Mouse (Mus musculus) midbrain, embryonic 11.5 days (tissue): ENCODE results near the gene Pabpc1l. TPM values are rescaled to one million over a fixed set of nuclear protein-coding genes. Genes with fewer than 3 reads are reported as not detected.
"Not testable (repeated sequence)": the region's sequence is repeated elsewhere in the genome, so short reads cannot be mapped to it uniquely, and the experiment has no call there.

Experiments
- ATAC-seq: fragments of 200-750 bp; cut with Nextera tagmentation; 2 replicates; pipeline ENCODE4 v1.8.0; 2017; ENCODE audit warnings: moderate TSS enrichment, moderate library complexity; ENCODE audit not compliant: low FRiP score
- DNase-seq: peaks from one replicate; pipeline ENCODE4 v3.0.0; 2015; ENCODE audit warnings: low spot score; ENCODE audit errors: missing footprints
- H3K27ac ChIP-seq: fragments of 300-500 bp; sonication (generic); 2 replicates; pipeline ENCODE4 v1.5.1; 2014; ENCODE audit warnings: low read depth, low read length
- H3K27me3 ChIP-seq: fragments of 300-500 bp; sonication (generic); 2 replicates; pipeline ENCODE4 v1.6.1; 2014; ENCODE audit warnings: mild to moderate bottlenecking, low read length, moderate library complexity, mixed read lengths; ENCODE audit not compliant: control insufficient read depth, insufficient read depth
- H3K36me3 ChIP-seq: fragments of 300-500 bp; sonication (generic); 2 replicates; pipeline ENCODE4 v1.6.1; 2014; ENCODE audit warnings: mild to moderate bottlenecking, low read length, moderate library complexity, mixed read lengths; ENCODE audit not compliant: control insufficient read depth, insufficient read depth
- H3K4me1 ChIP-seq: fragments of 300-500 bp; sonication (generic); 2 replicates; pipeline ENCODE4 v1.6.1; 2014; ENCODE audit warnings: low read length; ENCODE audit not compliant: control insufficient read depth, insufficient read depth
- H3K4me2 ChIP-seq: fragments of 300-500 bp; sonication (generic); 2 replicates; pipeline ENCODE4 v1.6.1; 2014; ENCODE audit warnings: mild to moderate bottlenecking, moderate library complexity
- H3K4me3 ChIP-seq: fragments of 300-500 bp; sonication (generic); 2 replicates; pipeline ENCODE4 v1.5.1; 2014; ENCODE audit warnings: low read depth, low read length
- H3K9ac ChIP-seq: fragments of 300-500 bp; sonication (generic); 2 replicates; pipeline ENCODE4 v1.6.1; 2014; ENCODE audit warnings: low read length
- H3K9me3 ChIP-seq: fragments of 300-500 bp; sonication (generic); 2 replicates; pipeline ENCODE4 v1.6.1; 2016; ENCODE audit warnings: low read length; ENCODE audit not compliant: control insufficient read depth
- WGBS: fragments of 180-500 bp; shearing (Covaris S2); extraction: QIAGEN DNeasy Blood & Tissue Kit; methylation state at CpG from one replicate; pipeline ENCODE4 v1.1.7; 2014; 5-methylcytosine and 5-hydroxymethylcytosine counted together
- polyA plus RNA-seq: library from polyadenylated mRNA; unstranded; fragments of >200 nt; fragmentation: Nextera tagmentation; extraction: Ambion mirVana; gene quantifications from 2 replicates; pipeline ENCODE4 v1.2.1, GENCODE M21; 2014

The Pabpc1l gene
- polyA plus RNA-seq, 1 experiment from 2014 or later: 0.51 TPM

DNA sequence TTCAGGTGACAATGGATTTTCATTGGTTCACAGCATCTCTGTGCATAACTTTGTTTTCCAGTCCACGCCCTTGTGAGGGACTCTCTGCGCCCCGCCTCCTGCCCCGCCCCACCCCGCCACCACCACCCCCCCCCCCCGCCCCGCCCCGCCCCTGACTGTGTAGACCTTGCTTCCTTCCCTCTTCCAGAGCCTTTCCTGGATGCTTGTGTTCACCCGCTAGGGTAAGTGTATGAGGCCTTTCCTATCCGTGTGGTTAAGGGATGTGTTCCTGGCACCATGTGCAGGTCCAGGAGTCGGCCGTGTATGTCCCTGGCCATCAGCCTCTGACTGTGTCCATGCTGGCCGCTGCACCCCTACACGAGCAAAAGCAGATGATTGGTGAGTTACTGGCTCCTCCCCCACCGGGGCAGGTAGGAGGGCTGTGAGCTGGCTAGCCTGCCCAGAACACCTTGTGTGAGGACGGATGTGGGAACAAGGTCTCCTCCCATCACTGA lies 22.0 kb downstream of the Pabpc1l start:
- H3K4me2 ChIP-seq: peak overlapping the region; percentile 34; the same call in 1 of the 2 replicates
- peak overlapping the region; percentile 15; the same call in 1 of the 2 replicates for H3K4me3 ChIP-seq
- no peaks in the 10 kb centered on the region for H3K27me3 ChIP-seq
- H3K9me3 ChIP-seq: no peaks in the 10 kb centered on the region
- WGBS: 4% methylated on average over 13 of the region's 16 CpGs
- H3K27ac ChIP-seq: no peak overlapping the region
- no peak for DNase-seq
- H3K36me3 ChIP-seq: 0 out of 2 replicates have a peak, but pooled peaks cover 2% of the 10 kb centered on the region
- peak overlapping the region; percentile 36; the same call in 1 of the 2 replicates for H3K9ac ChIP-seq
- peak; percentile 65; the same call in 1 of the 2 replicates for ATAC-seq
- no peaks in the 10 kb centered on the region for H3K4me1 ChIP-seq

DNA sequence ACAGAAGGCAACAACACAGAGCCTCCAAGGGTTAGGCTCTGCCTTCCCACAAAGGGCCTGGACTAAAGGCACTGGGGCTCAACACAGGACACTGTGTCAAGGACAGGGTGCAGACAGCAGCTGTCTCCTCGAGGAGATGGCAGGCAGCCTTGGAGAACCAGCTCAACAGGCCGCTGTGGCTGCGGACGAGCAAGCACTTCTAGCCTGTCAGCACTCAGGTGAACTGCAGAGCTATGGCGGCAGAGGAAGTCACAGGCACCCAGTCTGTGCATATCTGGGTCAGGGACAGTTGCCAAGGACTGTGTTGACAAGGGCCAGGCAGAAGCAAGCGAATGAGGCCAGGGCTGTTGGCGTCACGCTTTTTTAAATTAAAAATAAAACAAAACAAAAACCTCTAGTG lies 28.5 kb downstream of the Pabpc1l start:
- no peak overlapping the region for H3K27ac ChIP-seq
- H3K36me3 ChIP-seq: peaks cover 24% of the 10 kb centered on the region
- no peak for ATAC-seq
- no peaks in the 10 kb centered on the region for H3K27me3 ChIP-seq
- H3K9ac ChIP-seq: no peak overlapping the region
- no peak overlapping the region for H3K4me2 ChIP-seq
- H3K9me3 ChIP-seq: no peaks in the 10 kb centered on the region
- no peak for DNase-seq
- no peaks in the 10 kb centered on the region for H3K4me1 ChIP-seq
- H3K4me3 ChIP-seq: no peak overlapping the region
- whole genome bisulfite sequencing: 93% methylated on average over 8 of the region's 8 CpGs

DNA sequence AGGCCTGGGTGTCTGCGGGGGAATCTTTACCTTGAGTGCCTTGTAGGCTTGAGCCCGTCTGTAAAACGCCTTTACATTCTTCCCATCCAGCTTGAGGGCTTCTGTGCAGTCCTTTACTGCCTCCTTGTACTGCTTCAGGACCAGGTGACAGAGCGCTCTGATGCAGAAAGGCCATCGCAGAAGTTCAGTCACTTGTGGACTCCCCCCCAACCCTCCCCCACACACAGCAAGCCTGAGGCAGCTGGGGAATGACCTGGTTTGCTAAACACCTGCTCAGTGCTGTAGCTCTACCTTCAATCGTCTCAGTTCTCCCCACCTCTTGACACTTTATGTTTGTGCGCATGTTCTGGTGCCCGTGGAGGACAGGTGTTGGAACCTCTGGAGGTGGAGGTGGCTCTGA lies 29.4 kb downstream of the Pabpc1l start:
- Histone ChIP-seq H3K27ac (no peak overlapping the region), H3K9ac (no peak overlapping the region), H3K4me2 (no peak overlapping the region), H3K4me3 (no peak overlapping the region), H3K4me1 (no peaks in the 10 kb centered on the region), H3K36me3 (peaks cover 28% of the 10 kb centered on the region), H3K9me3 (no peaks in the 10 kb centered on the region), H3K27me3 (no peaks in the 10 kb centered on the region)
- 94% methylated on average over 8 of the region's 8 CpGs for WGBS
- ATAC-seq: no peak
- no peak for DNase-seq

DNA sequence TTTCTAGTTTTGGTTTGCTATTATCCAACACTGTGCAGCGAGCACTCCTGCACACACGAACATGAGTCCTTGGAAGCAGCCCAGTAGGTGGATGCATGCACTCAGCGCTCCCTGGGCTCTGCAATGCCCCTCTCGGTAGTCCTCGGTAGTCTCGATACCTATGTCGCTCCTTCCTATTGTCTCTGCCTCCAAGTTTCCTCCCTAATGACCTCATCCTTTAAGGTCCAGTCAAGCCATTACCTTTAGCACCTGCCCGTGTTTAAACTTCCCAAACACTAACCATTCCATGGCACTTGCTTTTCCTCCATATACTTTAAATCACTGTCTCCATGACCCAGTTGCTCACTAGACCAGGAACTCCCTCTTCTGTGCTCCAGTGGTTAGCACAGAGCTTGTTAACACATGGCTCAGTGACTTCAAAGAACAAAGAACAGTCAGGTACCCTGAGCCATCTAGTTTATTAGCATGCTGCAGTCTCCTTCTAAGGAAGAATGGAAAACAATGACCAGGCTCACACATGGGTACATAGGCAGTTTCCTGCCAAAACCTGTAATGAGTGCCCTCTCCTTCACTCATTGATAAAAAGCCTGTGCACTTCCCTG lies 34.5 kb downstream of the Pabpc1l start:
- Histone ChIP-seq H3K27ac (no peak overlapping the region), H3K4me2 (no peak overlapping the region), H3K27me3 (no peaks in the 10 kb centered on the region), H3K4me3 (no peak overlapping the region), H3K9ac (no peak overlapping the region), H3K4me1 (no peaks in the 10 kb centered on the region), H3K36me3 (peaks cover 31% of the 10 kb centered on the region), H3K9me3 (no peaks in the 10 kb centered on the region)
- ATAC-seq: no peak
- DNase-seq: no peak
- 89% methylated on average over 8 of the region's 8 CpGs for WGBS

DNA sequence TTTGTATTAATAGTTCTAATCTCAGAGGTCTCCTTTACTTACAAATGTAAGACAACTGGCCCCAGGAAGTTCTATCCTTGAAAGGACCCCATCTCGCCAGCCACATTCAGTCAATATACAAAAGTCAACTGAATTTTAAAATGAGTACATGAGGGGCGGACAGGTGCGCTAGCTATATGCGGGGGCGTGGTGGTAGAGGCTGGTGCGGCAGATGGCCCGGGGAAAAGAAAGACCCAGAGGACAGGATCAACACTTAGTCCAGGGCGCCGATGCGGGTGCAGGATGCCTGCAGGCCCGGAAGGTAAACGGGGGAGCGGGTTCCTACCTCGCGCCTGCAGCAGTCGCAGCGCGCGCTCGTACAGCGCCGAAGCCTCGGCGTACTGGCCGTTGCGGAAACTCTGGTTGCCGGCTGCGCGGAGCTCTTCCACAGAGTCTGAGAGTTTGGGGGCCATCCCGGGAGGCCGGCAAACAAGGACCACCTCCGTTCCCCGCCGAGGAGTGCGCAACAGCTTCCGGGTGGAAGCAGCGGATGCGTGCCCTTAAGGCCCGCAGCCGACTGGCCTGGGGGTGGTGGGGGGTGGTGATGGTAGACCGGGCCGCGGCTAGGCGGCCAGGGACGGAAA lies 45.0 kb downstream of the Pabpc1l start, which contains the start of gene Stk4:
Gene Stk4 (plus strand): TSS at position 181 of the 623 bp plus-strand sequence.
- Histone ChIP-seq H3K9ac (peak within 1 kb of the TSS; percentile 82), H3K9me3 (no peaks in the 10 kb centered on the region), H3K4me2 (peak within 1 kb of the TSS; percentile 83), H3K27ac (peak within 1 kb of the TSS; percentile 45; the same call in 1 of the 2 replicates), H3K27me3 (no peaks in the 10 kb centered on the region), H3K4me1 (peaks cover 17% of the 10 kb centered on the region), H3K36me3 (no peaks in the 10 kb centered on the region), H3K4me3 (peak within 1 kb of the TSS; percentile 93)
- peak; percentile 85 for DNase-seq
- no peak; the same call in 1 of the 2 replicates for ATAC-seq
- under 1% methylated on average over 44 of the region's 45 CpGs for whole genome bisulfite sequencing

DNA sequence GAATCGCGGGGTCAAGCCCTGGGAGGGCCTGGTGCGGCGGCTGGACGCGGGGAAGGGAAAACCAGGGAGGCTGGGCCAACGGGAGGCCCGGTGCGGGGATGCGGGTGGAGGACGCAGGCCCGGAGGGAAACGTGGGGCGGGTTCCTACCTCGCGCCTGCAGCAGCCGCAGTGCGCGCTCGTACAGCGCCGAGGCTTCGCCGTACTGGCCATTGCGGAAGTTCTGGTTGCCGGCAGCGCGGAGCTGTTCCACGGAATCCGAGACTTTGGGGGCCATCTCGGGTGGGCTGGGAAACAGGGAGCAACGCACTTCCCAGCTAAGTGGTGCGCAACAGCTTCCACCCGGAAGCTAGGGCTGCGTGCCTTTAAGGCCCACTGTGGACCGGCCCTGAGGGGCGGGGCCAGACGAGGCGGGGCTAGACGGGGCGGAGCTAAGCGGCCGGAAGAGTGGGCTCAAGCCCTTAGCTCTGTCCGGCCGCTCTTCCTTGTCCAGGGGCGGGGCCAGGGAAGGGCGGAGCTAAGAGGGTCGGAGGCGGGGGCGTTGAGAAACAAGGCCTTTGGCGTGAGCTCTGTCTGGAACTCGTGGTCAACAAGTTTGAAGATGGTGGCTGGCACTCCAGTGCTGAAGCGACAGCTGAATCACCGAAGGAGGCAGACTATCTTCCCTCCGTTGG lies 45.7 kb downstream of the Pabpc1l start, which contains the start of gene Tomm34:
Gene Tomm34 (minus strand): TSS at position 405 of the 672 bp plus-strand sequence.
- Histone ChIP-seq H3K4me1 (peaks cover 20% of the 10 kb centered on the region), H3K9me3 (no peaks in the 10 kb centered on the region), H3K27me3 (no peaks in the 10 kb centered on the region), H3K4me3 (peak within 1 kb of the TSS; percentile 93), H3K4me2 (peak within 1 kb of the TSS; percentile 83), H3K36me3 (no peaks in the 10 kb centered on the region), H3K9ac (peak within 1 kb of the TSS; percentile 82), H3K27ac (peak within 1 kb of the TSS; percentile 45; the same call in 1 of the 2 replicates)
- 1% methylated on average over 54 of the region's 55 CpGs for WGBS
- peak; percentile 100 for DNase-seq
- ATAC-seq: peak; percentile 97

DNA sequence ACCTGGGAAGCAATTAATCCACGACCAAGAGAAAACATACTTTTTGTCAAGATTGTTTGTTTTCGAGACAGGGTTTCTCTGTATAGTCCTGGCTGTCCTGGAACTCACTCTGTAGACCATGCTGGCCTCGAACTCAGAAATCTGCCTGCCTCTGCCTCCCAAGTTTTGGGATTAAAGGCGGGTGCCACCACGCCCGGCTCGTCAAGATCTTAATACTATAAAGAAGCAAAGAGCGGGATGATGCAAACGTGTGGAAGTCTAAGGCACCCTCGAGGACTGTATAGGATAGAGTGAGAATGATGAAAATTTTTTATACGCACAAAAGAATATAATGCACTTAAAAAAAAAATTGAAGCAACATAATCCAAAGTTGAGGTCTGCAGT lies 46.2 kb downstream of the Pabpc1l start:
- H3K27ac ChIP-seq, H3K9ac ChIP-seq, DNase-seq, H3K27me3 ChIP-seq, ATAC-seq, H3K36me3 ChIP-seq, H3K9me3 ChIP-seq: not testable (repeated sequence)
- H3K4me3 ChIP-seq: peak overlapping the region; percentile 93
- H3K4me2 ChIP-seq: peak overlapping the region; percentile 83; the same call in 1 of the 2 replicates
- H3K4me1 ChIP-seq: peaks cover 20% of the 10 kb centered on the region
- 76% methylated on average over 11 of the region's 11 CpGs for WGBS

DNA sequence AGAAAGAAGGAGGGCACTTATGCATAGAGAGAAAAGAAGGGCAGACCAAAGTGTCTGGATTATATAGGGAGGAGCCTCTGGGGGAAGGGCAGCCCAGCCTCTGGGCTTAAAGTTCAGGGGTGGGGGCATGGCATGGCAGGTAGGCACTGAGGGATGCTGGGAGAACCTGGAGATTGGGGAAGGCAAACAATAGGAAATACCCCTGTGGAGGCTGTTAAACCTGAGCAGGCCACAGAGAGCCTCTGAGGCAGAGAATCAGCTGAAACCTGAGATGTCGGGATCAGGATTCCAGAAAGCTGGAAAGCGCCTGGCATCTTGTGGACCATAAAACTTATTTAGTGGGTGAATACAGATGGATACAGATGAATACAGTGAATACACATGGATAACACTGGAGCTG lies 46.9 kb downstream of the Pabpc1l start:
- Histone ChIP-seq H3K4me3 (no peak overlapping the region), H3K27me3 (no peaks in the 10 kb centered on the region), H3K36me3 (no peaks in the 10 kb centered on the region), H3K27ac (no peak overlapping the region), H3K4me2 (no peak overlapping the region), H3K9me3 (no peaks in the 10 kb centered on the region), H3K4me1 (peaks cover 20% of the 10 kb centered on the region), H3K9ac (no peak overlapping the region)
- 64% methylated on average over 2 of the region's 2 CpGs for WGBS
- ATAC-seq (no peak), DNase-seq (no peak)

DNA sequence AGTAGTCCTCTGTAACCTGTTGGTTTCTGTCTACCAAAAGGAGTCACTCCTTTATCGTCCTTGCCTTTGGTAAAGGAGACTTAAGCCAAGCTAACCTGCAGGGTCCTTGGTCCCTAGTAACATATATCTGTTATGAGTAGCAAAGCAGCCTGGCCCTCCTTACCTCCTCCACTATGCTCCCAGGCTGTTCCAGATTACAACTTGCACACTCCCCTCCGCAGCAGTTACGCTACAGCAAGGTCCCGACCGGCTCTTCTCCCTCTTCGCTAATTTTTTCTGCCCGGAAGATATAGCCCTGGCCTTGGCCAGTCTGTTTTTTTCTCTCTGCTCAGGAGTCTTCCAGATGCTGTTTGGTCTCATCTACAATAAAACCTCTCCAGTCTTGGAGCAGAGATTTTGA lies 47.9 kb downstream of the Pabpc1l start:
- Histone ChIP-seq H3K36me3 (no peaks in the 10 kb centered on the region), H3K9ac (no peak overlapping the region), H3K27me3 (no peaks in the 10 kb centered on the region), H3K4me2 (no peak overlapping the region), H3K27ac (no peak overlapping the region), H3K4me3 (no peak overlapping the region), H3K4me1 (peaks cover 20% of the 10 kb centered on the region), H3K9me3 (no peaks in the 10 kb centered on the region)
- WGBS: 91% methylated on average over 7 of the region's 7 CpGs
- ATAC-seq: no peak
- DNase-seq: no peak
